Mouse (Mus musculus) CD4-positive, CD25-positive, alpha-beta regulatory T cell, adult 4 months (primary cell): ENCODE measurements around the gene Bricd5. TPM values are rescaled to one million over a fixed set of nuclear protein-coding genes. Genes with fewer than 3 reads are reported as not detected.
"Not testable (repeated sequence)": the region's sequence is repeated elsewhere in the genome, so short reads cannot be mapped to it uniquely, and the experiment has no call there.

Experiments
- ATAC-seq: one replicate; pipeline ENCODE4 v1.8.0; 2017
- polyA plus RNA-seq, 2 experiments: library from polyadenylated mRNA; unstranded; fragments of 100-300 nt; shearing (Covaris generic); gene quantifications; one replicate each; pipeline ENCODE4 v1.2.1; 2017

The Bricd5 gene
- polyA plus RNA-seq: not detected

DNA sequence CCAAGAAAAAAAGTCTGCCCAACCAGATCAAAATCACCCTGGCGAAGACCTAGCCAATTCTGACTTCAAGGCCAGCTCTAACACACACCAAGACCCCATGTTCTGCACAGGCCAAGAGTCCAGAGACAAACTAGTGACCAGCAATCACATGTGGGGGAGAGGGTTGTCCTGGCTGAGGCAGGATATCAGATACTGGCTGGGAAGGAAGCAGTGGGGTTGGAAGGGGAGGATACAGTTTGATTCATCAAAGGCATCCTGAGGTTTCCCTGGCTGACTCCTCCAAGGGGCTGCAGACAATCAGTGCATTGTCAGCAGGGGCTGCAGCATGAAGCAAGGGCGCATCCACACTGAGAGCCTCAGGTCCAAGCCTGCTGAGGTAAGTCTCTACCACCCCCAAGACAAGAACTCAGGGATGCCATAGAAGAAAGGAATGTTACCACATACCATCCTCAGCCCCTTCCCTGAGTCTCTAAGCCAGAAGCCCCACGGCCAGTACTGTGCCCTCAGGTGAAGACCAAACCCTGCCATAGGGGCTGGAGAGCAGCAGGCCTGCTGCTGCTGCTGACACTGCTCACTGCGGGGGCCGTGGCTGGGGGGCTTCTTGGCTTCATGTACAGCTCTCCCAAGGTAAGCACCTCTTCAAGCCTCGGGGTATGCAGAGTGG is at the start of gene Bricd5:
TSS of gene Bricd5 (plus strand) at position 273 of the 664 bp plus-strand sequence.
- ATAC-seq: no peak

DNA sequence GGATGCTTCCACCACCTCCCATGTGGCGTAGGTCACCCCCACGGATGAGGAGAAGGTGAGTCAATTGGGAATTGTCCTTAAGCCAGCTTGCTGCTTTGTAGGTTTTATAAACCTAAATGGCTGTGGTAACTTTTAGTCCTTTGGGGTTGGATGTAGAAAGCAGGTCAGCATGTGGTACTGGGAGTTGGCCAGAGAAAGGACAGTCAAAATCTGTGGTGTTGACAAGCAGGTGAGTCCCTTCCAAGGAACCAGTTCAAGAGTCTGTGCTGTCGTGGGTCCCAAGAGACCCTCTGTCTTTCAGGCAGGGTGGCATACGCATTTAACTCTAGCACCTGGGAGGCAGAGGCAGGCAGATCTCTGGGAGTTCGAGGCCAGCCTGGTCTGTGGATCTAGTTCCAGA is 49.2 kb upstream of the Bricd5 start:
- ATAC-seq: no peak

DNA sequence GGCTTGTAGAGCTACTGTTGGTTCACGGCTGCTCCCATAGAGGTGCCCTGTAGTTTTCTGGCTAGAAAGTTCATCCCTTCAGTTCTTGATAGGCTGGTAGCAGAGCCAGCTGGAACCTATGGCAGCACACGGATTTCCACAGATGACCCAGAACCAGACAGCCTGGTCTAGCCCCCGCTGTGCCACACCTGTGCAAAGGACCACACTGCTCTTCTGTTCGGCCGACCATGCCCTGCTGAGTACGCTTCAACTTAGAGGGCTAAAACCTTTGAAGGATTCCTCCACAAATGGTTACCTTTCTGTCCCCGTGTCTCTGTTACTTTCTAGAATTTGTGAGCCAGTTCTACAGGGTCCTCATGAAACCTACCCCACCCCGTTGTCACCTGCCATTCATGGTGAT is 48.4 kb upstream of the Bricd5 start:
- ATAC-seq: not testable (repeated sequence)

DNA sequence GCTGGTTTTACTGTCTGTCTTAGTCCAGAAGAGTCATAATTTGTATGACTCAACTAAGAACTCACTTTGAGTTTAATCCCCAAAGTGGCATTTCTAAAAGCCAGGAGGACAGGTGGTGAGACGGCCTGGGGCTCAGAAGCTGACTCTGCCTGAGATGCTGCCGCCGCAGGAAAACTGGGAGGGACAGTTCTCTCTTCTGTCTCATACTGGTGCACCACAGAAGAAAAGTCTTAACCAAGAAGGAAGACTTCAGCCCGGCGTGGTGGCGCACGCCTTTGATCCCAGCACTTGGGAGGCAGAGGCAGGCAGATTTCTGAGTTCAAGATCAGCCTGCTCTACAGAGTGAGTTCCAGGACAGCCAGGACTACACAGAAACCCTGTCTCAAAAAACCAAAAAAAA is 47.8 kb upstream of the Bricd5 start:
- no peak for ATAC-seq

DNA sequence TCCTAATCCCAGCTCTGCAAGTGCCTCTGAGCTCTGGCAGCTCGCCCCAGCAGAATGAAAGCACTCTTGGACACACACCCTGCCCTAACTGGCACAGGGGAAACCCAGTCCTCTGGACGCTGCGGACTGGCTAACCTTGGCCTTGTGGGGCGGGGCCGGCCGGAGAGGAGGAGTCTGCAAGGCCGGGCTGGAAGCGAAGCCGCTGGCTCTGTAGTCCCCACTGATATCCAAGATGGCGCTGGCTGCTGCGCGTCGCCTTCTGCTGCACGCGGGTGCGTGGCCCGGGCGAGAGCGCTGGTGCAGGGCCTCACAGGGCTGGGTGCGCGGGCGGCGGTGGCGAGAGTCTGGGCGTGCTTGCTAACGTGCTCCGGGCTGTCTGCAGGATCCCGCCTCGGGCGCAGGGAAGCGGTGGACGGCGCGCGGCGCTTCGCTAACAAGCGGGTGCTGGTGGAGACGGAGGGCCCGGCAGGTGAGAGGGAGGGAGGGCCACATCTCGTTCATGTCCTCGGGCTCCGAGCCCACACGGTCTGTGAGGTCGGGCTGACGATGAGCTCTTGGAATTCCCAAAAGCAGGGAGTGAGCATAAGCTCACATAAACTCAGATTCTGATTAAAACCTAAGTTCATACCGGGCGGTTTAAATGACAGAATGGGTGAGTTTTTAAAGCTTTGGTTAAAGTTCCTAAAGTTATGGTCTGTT is 47.1 kb upstream of the Bricd5 start, which contains the start of gene Eci1:
TSS of gene Eci1 (plus strand) at position 171 of the 699 bp plus-strand sequence.
- peak; percentile 90 for ATAC-seq

DNA sequence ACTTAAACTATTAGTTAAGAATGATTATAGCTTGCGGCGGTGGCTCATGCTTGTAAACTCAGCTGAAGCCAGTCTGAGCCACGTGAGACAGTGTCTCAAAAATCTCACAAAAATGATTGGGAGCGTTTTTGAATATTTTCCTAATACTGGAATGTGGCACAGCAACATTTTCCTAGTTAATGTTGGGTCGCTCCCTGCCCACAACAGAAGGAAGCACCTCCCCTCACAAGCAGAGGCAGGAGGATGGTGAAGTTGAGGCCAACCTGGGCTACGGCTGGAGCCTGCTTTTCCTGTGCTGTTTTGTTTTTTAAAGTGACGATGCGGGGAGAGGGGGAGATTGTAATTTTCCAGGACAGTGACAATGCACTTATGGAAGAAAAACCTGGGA is 46.5 kb upstream of the Bricd5 start:
- peak; percentile 3 for ATAC-seq

DNA sequence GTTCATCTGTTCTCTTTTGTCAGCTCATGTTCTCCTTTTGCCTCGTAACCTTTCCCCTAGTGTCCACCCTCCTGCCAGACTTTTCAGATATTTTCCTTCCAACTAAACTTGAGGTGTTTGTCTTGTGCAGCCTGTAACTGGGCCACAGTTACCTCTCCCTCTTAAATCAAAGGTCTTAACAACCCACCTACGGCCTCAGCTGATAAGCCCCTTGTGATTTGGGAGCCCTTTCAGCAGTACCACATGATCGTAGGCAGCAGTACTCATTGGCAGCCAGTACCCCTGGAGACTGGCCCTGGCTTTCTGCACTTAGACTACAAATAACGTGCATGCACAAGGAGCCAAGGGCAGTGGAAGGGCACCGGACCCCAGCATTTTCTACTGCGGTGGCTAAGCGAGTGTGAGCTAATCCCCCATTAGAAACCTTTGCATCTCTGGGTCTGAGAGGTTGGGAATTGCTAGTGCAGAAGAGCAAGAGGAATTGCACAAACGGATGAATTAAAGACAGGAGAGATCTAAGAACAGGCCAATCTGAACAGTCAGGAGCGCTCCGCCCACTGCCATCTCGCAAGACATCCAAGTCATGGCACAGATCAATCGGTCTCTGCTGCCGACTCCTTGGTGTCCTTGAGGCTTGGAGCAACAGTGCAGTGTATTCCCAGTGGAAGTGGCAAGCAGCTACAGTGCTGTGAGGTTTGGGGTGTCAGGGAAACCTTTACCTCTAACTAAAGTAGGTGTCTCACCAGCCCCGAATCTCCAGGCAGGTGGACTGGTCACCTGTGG is 44.3 kb upstream of the Bricd5 start:
- no peak for ATAC-seq

DNA sequence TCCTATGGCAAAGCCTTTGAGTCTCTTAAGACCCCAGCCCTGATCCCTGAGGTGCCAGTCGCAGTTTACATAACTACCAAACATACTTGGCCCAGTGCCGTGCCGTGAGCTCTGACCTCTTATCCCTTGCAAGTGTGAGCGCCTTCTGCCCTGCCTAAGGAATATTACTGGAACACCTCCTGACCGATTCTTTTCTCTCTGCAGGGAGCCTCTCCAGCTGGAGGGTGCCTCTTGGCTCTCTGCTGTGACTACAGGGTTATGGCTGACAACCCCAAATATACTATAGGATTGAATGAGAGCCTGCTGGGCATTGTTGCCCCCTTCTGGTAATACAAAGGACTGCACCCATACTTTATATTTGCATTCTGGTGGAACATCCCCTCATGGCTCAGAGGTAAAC is 36.7 kb upstream of the Bricd5 start:
- peak; percentile 82 for ATAC-seq

DNA sequence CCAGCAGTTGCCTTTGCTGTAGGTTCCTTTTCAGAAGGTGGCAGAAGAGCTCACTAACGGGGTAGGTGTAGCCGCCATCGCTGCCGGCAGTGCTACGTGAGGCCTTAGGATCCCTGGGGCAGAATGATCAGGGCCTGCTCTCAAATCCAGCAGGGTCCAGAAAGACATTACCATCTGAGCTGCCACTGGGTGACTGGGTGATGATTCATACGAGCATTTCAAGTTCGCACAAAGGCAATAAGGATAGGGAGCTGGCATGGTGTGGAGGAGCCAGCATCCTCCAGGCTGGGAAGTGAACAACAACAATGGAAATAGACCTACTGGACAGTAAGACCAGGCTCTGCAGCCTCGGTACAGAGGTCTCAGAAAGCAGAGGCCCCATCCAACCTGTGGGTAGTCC is 33.3 kb upstream of the Bricd5 start:
- no peak for ATAC-seq

DNA sequence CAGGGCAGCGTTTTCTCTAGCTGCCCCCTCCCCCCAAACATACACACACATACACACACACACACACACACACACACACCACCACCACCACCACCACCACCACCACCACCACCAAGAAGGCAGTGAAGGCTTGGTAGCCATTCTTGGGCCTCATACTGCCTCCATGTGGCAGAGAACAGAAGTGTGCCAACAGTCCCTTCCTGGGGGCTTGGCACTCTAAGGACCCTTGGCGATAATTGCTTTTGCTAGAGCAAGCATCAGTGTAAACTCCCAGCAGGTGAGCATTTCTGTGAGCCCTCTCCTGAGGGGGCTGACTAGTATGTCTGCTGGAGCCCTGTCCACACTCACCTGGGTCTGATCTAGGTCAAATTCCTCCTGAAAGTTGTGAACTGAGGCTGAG is 32.5 kb upstream of the Bricd5 start:
- no peak for ATAC-seq

DNA sequence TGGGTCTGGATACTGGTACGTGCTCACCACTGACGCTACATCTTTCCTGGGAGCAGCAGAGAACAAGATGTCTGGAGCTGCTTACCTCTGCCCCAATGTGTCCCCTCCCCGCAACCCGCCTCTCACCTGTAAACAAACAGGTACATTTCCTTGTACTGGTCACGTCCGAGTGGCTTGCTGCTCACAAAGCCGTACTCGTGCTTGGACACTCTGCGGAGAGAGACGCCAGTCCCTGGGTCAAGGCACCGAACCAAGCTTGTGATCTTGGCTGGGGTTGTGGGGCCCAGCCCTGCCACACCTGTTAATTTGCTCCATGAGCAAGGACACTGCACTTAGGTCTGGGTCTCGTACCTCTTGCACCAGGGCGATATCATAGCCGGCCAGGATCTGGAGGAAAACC is 31.6 kb upstream of the Bricd5 start:
- no peak for ATAC-seq

DNA sequence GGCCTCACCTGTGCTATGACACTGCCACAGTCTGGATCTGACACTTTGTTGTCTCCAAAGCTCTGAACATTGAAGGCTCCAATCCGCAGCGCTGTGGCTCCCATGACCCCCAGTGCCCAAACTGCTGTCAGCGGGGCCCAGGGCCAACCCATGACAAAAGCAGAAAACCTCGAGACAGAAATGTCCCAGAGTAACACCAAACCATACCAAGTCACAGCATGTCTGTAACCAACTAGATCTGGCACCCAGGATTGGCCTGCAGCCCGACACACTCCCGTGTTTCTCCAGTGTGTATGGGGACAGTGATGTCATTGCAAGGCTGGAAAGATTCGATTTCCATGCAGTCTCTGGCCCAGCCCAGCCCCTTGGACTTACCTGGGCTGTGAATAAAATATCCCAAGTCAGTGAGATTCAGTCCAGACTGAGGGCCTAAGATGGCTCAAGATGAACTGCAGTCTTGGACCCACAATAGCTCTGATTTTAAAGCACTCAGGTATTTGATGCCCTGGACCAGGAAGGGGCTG is 31.0 kb upstream of the Bricd5 start, which contains the start of gene Dnase1l2:
TSS of gene Dnase1l2 (minus strand) at position 474 of the 524 bp plus-strand sequence.
- no peak for ATAC-seq

DNA sequence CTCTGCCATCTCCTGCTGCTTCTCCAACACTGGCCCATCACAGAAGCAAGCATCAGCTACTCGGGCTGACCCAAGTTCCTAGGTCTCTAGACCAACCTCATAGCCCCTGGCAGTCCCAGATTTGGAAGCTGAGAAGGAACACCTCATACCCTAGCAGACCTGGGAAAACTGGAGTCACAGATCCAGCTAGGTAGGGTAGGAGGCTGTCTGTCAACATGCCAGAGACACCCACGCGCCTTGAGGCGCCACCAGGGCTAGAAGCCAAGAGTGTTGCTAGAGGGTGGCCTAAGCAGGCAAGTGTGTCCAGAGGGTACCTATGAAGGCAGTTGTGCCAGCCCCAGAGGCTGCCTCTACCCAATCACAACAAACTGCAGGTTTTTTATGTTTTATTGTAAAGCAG is 30.3 kb upstream of the Bricd5 start:
- ATAC-seq: no peak

DNA sequence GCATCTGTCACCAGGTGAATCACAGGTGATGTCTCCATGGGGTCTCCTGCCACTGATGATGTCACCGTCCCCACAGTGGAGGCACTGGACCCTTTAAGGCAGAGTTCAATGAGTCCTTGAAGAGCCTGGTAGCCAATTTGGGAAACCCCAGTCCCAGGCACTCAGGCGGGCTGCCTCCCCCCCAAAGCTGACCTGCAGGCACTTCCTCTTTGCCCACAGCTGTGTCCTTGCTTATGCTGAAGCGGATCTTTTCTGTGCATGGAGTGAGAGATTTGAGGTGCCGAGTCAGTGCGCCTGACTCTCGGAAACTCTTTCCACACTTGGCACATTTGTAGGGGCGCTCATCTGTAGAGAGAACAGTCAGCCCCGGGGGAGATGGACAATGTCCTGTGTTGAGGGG is 27.1 kb upstream of the Bricd5 start:
- no peak for ATAC-seq

DNA sequence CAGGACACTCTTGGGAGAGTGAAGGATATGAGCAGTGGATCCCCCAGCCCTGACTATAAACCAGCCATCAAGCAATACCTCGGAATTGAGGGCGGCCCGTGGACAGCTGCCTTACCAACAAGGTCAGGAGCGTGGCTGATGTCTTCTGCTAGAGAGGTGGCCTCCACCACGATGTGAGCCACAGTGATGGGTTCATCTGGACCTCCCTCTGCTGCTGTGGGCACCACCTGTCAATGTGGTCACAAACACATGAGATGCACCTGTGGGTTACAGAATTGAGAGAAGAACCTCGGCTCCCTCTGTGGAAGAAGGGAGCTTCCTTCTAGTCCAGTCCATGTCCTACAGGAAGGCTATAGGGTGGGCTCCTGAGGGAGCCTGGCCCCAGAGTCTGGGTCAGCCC is 24.2 kb upstream of the Bricd5 start:
- no peak for ATAC-seq

DNA sequence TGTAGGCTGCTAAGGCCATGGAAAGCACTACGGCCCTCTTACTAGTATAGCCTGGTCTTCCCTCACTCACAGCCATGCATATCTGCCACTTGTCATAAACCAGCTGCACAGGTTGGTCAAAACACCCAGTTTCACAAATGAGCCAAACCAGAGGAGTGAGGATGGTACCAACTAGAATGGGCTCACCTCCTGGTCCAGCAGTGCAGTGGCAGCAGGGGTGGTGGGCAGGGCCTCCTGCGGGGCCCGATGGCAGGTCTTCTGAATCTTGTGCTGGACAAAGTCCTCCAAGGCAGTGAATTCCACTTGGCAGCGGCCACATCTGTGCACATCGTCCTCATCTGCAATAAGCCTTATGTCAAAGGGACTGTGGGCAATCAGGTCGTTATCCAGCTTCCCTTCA is 22.5 kb upstream of the Bricd5 start:
- no peak for ATAC-seq

DNA sequence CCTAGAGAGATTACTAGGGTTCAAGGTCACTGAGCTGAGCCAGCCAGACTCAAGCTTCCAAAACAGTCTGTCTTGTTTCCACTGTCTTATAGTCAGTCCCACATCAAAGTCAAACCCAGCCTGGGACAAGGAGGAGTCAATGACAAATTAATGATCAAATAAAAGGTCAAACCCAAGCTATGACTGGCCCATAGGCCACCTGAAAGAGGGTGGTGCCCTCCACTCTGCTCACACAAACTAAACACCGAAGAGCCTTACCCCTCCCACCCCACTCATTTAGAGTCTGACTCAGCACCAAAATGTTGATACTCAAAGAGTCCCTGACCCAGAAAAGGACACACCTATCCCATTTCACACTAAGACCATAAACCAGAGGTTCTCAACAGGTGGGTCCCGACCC is 20.3 kb upstream of the Bricd5 start:
- ATAC-seq: no peak

DNA sequence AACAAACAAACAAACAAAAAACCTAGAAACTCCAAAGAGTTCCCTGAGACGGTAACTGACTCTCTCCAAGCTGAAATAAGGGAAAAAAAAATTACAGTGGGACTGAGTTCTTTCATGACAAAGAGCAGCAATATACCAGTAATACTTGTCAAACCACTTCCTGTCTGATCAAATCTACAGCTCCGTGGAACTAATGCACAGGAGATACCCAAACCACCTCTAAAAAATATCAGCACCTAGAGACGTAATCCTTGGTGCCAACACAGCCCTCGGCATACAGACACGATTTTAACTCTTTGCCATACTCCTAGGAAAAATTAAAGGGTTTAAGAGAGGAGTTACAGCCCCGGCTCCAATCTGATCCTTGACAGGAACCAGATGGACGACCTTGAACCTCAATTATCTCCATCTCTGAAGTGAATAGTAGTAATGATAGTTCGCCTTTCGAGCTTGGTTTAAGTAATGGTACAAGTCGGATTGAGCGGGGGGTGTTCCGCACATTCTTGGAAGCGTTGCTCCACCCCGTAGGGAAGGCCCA is 19.4 kb upstream of the Bricd5 start:
- peak; percentile 66 for ATAC-seq

DNA sequence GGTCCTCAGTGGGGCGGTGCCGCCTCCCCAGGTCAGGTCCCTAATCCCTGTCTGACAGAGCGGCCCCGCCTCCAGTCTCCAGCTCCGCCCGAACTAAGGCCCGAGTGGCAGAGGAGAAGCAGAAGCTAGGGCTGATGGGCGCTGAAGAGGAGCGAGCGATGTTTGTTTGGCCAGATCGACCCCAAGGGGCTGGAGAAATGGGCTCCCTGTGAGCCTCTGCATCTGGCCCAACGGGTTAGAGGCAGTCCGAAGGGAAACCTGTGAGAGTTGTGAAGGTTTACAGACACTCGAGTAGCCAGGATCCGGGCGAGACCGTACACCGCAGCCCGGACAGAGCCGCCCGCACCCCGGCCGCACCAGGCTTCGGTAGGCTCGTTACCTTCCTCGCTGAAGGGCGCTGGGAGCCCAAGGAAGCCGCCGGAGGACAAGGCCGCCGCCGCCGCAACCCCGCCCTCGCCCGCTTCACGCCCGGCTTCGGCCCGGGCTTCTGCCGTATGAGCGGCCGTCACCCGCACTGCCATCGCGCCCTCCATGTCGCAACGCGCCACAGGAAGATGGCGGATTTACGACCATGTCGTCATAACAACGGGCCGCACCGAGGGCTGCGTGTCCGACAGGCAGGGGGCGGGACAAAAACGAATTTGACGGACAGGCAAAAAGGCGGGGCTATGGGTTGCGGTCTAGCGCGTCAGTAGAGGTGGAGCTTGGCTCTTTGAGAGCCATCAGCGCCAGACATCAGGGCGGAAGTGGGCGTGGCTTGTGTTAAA is 18.7 kb upstream of the Bricd5 start:
- ATAC-seq: peak; percentile 90

DNA sequence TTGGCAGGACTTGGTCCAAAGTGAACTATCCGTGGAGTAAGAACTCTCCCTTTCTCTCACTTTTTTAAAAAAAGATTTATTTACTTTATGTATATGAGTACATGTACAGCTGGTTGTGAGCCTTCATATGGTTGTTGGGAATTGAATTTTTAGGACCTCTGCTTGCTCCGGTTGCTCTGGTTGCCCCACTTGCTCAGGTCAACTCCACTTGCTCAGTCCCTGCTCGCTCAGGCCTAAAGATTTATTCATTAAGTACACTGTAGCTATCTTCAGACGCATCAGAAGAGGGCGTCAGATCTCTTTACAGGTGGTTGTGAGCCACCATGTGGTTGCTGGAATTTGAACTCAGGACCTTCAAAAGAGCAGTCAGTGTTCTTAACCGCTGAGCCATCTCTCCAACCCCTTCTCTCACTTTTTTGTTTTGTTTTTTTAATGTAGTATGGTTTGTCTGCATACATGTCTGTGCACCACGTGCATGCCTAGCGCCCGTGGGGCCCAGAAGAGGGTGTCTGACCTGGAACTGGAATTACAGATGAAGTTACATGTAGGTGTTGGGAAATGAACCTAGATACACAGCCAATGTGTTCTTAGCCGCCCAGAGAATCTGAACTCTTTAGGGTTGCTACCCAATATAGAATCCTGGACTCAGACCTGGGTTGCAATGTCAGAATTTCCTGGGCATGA is 18.0 kb upstream of the Bricd5 start:
- not testable (repeated sequence) for ATAC-seq

DNA sequence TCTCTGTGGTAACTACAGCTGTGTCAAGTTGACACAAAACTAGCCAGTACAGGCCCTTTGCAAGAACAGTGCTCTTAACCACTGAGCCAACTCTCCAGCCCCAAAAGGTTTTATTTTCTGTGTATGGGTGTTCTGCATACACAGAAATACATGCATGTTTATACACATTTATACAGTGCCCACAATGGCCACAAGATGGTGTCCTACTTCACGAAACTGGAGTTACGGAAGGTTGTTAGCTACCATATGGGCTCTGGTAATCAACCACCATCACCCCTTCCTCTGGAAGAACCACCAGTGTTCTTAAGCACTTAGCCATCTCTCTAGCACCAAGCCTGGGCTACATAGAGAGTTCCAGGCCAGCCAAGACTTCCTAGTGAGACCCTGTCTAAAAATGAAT is 12.1 kb upstream of the Bricd5 start:
- ATAC-seq: peak; percentile 53

DNA sequence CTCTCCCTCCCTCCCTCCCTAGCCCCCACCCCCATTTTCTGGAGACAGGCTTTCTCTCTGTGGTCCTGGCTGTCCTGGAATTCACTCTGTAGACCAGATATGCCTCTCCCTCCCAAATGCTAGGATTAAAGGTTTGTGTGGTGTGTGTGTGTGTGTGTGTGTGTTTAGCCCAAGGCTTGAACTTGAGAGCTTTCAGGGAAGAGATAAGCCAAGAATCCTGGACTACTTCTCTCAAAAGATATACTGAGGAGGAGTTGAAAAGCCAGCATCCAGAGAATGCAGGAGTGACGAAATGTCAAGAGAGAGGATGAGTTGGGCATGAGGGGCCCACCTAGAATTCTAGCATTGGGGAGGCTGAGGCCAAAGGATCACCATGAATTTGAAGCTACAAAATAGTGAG is 10.8 kb upstream of the Bricd5 start:
- no peak for ATAC-seq
